In the genomic region with DNA sequence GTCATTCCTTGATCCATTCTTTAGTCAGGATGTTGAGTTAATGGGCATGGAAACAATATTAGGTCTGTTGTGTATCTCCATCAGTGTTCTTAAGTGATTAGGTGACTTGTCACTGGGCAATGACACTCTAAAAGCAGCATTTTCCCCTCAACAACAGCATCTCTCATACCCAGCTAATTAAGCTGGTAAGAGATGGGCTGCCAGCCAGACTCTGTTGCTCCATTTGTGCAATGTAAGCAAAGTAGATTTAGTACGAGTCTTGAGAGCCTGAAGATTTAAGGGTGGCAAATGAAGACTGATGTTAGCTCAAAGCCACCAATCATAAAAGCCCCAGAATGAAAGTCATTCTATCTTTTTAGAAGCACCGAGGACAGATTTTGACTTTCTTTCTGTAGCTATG, we compare ENCODE assay signal across 19 mouse cellular contexts.
"Had no signal": no experiment of that assay in that cellular context is flagged by ENCODE, and none has a peak within 500 bp of the region (broad histone marks: within the 10 kb centered on the region; RNA-seq: fewer than 3 reads in every experiment).

No protein-coding gene starts in this region.

- H3K9me3 ChIP-seq: liver, embryonic 13.5 days; liver, embryonic 15.5 days; lung, embryonic 15.5 days; megakaryocyte, embryonic 14.5 days; midbrain, embryonic 13.5 days; midbrain, embryonic 15.5 days; neural tube, embryonic 12.5 days had no signal

- H3K4me3 ChIP-seq: liver, embryonic 13.5 days; liver, embryonic 15.5 days; lung, embryonic 15.5 days; megakaryocyte, embryonic 14.5 days; midbrain, embryonic 13.5 days; midbrain, embryonic 15.5 days; neural tube, embryonic 12.5 days had no signal

- H3K27me3 ChIP-seq: liver, embryonic 13.5 days; liver, embryonic 15.5 days; lung, embryonic 15.5 days; megakaryocyte, embryonic 14.5 days; midbrain, embryonic 13.5 days; midbrain, embryonic 15.5 days; neural tube, embryonic 12.5 days had no signal

- DNase-seq: liver, embryonic 13.5 days; liver, postnatal 0 days; lung, postnatal 14 days; lung, postnatal 36 days; retina, postnatal 1 day; right cerebral cortex, adult 18-20 months; spleen, adult 18-20 months; thymus, adult 18-20 months; thymus, postnatal 14 days; thymus, postnatal 36 days had no signal

- H3K4me2 ChIP-seq: liver, embryonic 13.5 days; liver, embryonic 15.5 days; lung, embryonic 15.5 days; midbrain, embryonic 11.5 days; midbrain, embryonic 13.5 days; midbrain, embryonic 15.5 days; neural tube, embryonic 12.5 days had no signal

- ATAC-seq: liver, postnatal 0 days; lung, postnatal 0 days; midbrain, embryonic 13.5 days; midbrain, embryonic 15.5 days had no signal

- H3K27ac ChIP-seq: liver, embryonic 13.5 days; liver, embryonic 15.5 days; lung, embryonic 15.5 days; macrophage; midbrain, embryonic 13.5 days; midbrain, embryonic 15.5 days; neural tube, embryonic 12.5 days had no signal

- H3K9ac ChIP-seq: liver, embryonic 13.5 days; liver, embryonic 15.5 days; liver, postnatal 0 days; lung, embryonic 15.5 days; midbrain, embryonic 13.5 days; midbrain, embryonic 15.5 days; neural tube, embryonic 12.5 days had no signal

- H3K36me3 ChIP-seq: liver, embryonic 13.5 days; liver, embryonic 15.5 days; lung, embryonic 15.5 days; midbrain, embryonic 13.5 days; midbrain, embryonic 15.5 days; neural tube, embryonic 12.5 days had no signal

- H3K4me1 ChIP-seq: liver, embryonic 13.5 days; liver, embryonic 15.5 days; lung, embryonic 15.5 days; midbrain, embryonic 13.5 days; midbrain, embryonic 15.5 days; neural tube, embryonic 12.5 days had no signal
